Mouse (Mus musculus) intestine, embryonic 15.5 days (tissue): Measurements from ENCODE around the gene Cops2. TPM values are rescaled to one million over a fixed set of nuclear protein-coding genes. Genes with fewer than 3 reads are reported as not detected.

Experiments
- ATAC-seq: fragments of 200-750 bp; cut with Nextera tagmentation; 2 replicates; pipeline ENCODE4 v1.8.0; 2017; ENCODE audit warnings: moderate TSS enrichment, moderate library complexity
- H3K27ac ChIP-seq: fragments of 300-500 bp; sonication (generic); 2 replicates; pipeline ENCODE4 v1.5.1; 2015; ENCODE audit warnings: mild to moderate bottlenecking, inconsistent platforms
- H3K27me3 ChIP-seq: fragments of 300-500 bp; sonication (generic); replicated peaks from 2 replicates; pipeline ENCODE4 v1.6.1; 2015; ENCODE audit warnings: inconsistent platforms
- H3K36me3 ChIP-seq: fragments of 300-500 bp; sonication (generic); 2 replicates; pipeline ENCODE4 v1.6.1; 2015; ENCODE audit warnings: inconsistent platforms
- H3K4me1 ChIP-seq: fragments of 300-500 bp; sonication (generic); replicated peaks from 2 replicates; pipeline ENCODE4 v1.6.1; 2015; ENCODE audit warnings: inconsistent platforms
- H3K4me2 ChIP-seq: fragments of 300-500 bp; sonication (generic); replicated peaks from 2 replicates; pipeline ENCODE4 v1.6.1; 2015; ENCODE audit warnings: mild to moderate bottlenecking, inconsistent platforms
- H3K4me3 ChIP-seq: fragments of 300-500 bp; sonication (generic); replicated peaks from 2 replicates; pipeline ENCODE4 v1.5.1; 2015; ENCODE audit warnings: inconsistent platforms
- H3K9ac ChIP-seq: fragments of 300-500 bp; sonication (generic); 2 replicates; pipeline ENCODE4 v1.6.1; 2015; ENCODE audit warnings: inconsistent platforms
- H3K9me3 ChIP-seq: fragments of 300-500 bp; sonication (generic); 2 replicates; pipeline ENCODE4 v1.6.1; 2016; ENCODE audit warnings: inconsistent platforms
- WGBS: fragments of 180-500 bp; shearing (Covaris S2); methylation state at CpG from one replicate; pipeline ENCODE4 v1.1.7; 2015; 5-methylcytosine and 5-hydroxymethylcytosine counted together
- polyA plus RNA-seq: library from polyadenylated mRNA; unstranded; fragments of >200 nt; fragmentation: Nextera tagmentation; extraction: Ambion mirVana; gene quantifications from 2 replicates; pipeline ENCODE4 v1.2.1, GENCODE M21; 2015

Gene Cops2
- 59.5 and 69.9 TPM in 2 replicates for polyA plus RNA-seq

GRCm38 (mm10) chr2:125858521-125859280, at the start of gene Cops2, which contains the start of gene Galk2:
Gene Cops2, minus strand, starts transcription at chr2:125859139.
Gene Galk2, plus strand, starts transcription at chr2:125859109.
- peak; percentile 100 for ATAC-seq
- under 1% methylated on average over 50 of the region's 54 CpGs for WGBS

GRCm38 (mm10) chr2:125907580-125908255, 48.8 kb upstream of the Cops2 start:
- Histone ChIP-seq H3K4me1 (no peaks in the 10 kb centered on the region), H3K4me3 (no peak overlapping the region), H3K27ac (no peak overlapping the region), H3K36me3 (0 out of 2 replicates have a peak, but pooled peaks cover 3% of the 10 kb centered on the region), H3K9ac (no peak overlapping the region), H3K27me3 (no peaks in the 10 kb centered on the region), H3K9me3 (no peaks in the 10 kb centered on the region), H3K4me2 (no peak overlapping the region)
- no peak for ATAC-seq
- WGBS: 81% methylated on average over 4 of the region's 4 CpGs

More at GRCm38 (mm10) chr2:125858521-125859280, at the start of gene Cops2, which contains the start of gene Galk2:
- H3K4me3 ChIP-seq: peak within 1 kb of the TSS; percentile 96
- H3K4me1 ChIP-seq: no peaks in the 10 kb centered on the region
- peak within 1 kb of the TSS; percentile 62 for H3K4me2 ChIP-seq
- no peaks in the 10 kb centered on the region for H3K27me3 ChIP-seq
- H3K27ac ChIP-seq: peak within 1 kb of the TSS; percentile 76
- no peaks in the 10 kb centered on the region for H3K9me3 ChIP-seq
- peak within 1 kb of the TSS; percentile 99 for H3K9ac ChIP-seq
- H3K36me3 ChIP-seq: no peaks in the 10 kb centered on the region

GRCm38 (mm10) chr2:125906407-125907066, 47.6 kb upstream of the Cops2 start:
- no peak overlapping the region for H3K27ac ChIP-seq
- H3K9me3 ChIP-seq: no peaks in the 10 kb centered on the region
- 55% methylated on average over 4 of the region's 4 CpGs for WGBS
- no peak overlapping the region for H3K4me3 ChIP-seq
- ATAC-seq: no peak
- no peaks in the 10 kb centered on the region for H3K27me3 ChIP-seq
- no peaks in the 10 kb centered on the region for H3K4me1 ChIP-seq
- no peak overlapping the region for H3K9ac ChIP-seq
- H3K36me3 ChIP-seq: 0 out of 2 replicates have a peak, but pooled peaks cover 3% of the 10 kb centered on the region
- no peak overlapping the region for H3K4me2 ChIP-seq

- Histone ChIP-seq H3K27me3 (no peaks in the 10 kb centered on the region), H3K4me2 (no peak overlapping the region), H3K9me3 (no peaks in the 10 kb centered on the region), H3K4me1 (no peaks in the 10 kb centered on the region), H3K27ac (no peak overlapping the region), H3K36me3 (0 out of 2 replicates have a peak, but pooled peaks cover 4% of the 10 kb centered on the region), H3K4me3 (no peak overlapping the region), H3K9ac (no peak overlapping the region)
- no peak for ATAC-seq
- WGBS: 87% methylated on average over 3 of the region's 3 CpGs
Measured at GRCm38 (mm10) chr2:125901426-125901825, 42.5 kb upstream of the Cops2 start.

GRCm38 (mm10) chr2:125900797-125901410, 42.0 kb upstream of the Cops2 start:
- Histone ChIP-seq H3K4me3 (no peak overlapping the region), H3K27me3 (no peaks in the 10 kb centered on the region), H3K27ac (no peak overlapping the region), H3K9me3 (no peaks in the 10 kb centered on the region), H3K9ac (no peak overlapping the region), H3K36me3 (0 out of 2 replicates have a peak, but pooled peaks cover 4% of the 10 kb centered on the region), H3K4me2 (no peak overlapping the region), H3K4me1 (no peaks in the 10 kb centered on the region)
- 87% methylated on average over 6 of the region's 6 CpGs for WGBS
- ATAC-seq: peak; percentile 78; the same call in 1 of the 2 replicates

GRCm38 (mm10) chr2:125896355-125896754, 37.4 kb upstream of the Cops2 start:
- Histone ChIP-seq H3K4me3 (no peak overlapping the region), H3K27me3 (no peaks in the 10 kb centered on the region), H3K27ac (no peak overlapping the region), H3K9me3 (no peaks in the 10 kb centered on the region), H3K9ac (no peak overlapping the region), H3K4me1 (no peaks in the 10 kb centered on the region), H3K4me2 (no peak overlapping the region), H3K36me3 (0 out of 2 replicates have a peak, but pooled peaks cover 4% of the 10 kb centered on the region)
- WGBS: 95% methylated on average over 3 of the region's 3 CpGs
- no peak for ATAC-seq

GRCm38 (mm10) chr2:125895099-125895498, 36.2 kb upstream of the Cops2 start:
- no peak for ATAC-seq
- Histone ChIP-seq H3K4me2 (no peak overlapping the region), H3K4me3 (no peak overlapping the region), H3K27ac (no peak overlapping the region), H3K9me3 (no peaks in the 10 kb centered on the region), H3K9ac (no peak overlapping the region), H3K27me3 (no peaks in the 10 kb centered on the region), H3K36me3 (0 out of 2 replicates have a peak, but pooled peaks cover 4% of the 10 kb centered on the region), H3K4me1 (no peaks in the 10 kb centered on the region)
- 73% methylated on average over 4 of the region's 4 CpGs for WGBS

GRCm38 (mm10) chr2:125893096-125893495, 34.2 kb upstream of the Cops2 start:
- H3K9ac ChIP-seq: no peak overlapping the region
- WGBS: 49% methylated on average over 6 of the region's 6 CpGs
- no peak overlapping the region for H3K27ac ChIP-seq
- no peaks in the 10 kb centered on the region for H3K36me3 ChIP-seq
- no peaks in the 10 kb centered on the region for H3K9me3 ChIP-seq
- H3K4me1 ChIP-seq: no peaks in the 10 kb centered on the region
- no peak overlapping the region for H3K4me3 ChIP-seq
- H3K27me3 ChIP-seq: no peaks in the 10 kb centered on the region
- ATAC-seq: no peak
- H3K4me2 ChIP-seq: no peak overlapping the region

GRCm38 (mm10) chr2:125885891-125886576, 27.1 kb upstream of the Cops2 start:
- Histone ChIP-seq H3K36me3 (no peaks in the 10 kb centered on the region), H3K9me3 (no peaks in the 10 kb centered on the region), H3K4me2 (no peak overlapping the region), H3K4me1 (no peaks in the 10 kb centered on the region), H3K9ac (no peak overlapping the region), H3K27ac (no peak overlapping the region), H3K4me3 (no peak overlapping the region), H3K27me3 (no peaks in the 10 kb centered on the region)
- no peak for ATAC-seq
- WGBS: 79% methylated on average over 4 of the region's 4 CpGs

GRCm38 (mm10) chr2:125870159-125870558, 11.2 kb upstream of the Cops2 start:
- Histone ChIP-seq H3K4me1 (0 out of 2 replicates have a peak, but pooled peaks cover 3% of the 10 kb centered on the region), H3K27me3 (no peaks in the 10 kb centered on the region), H3K27ac (no peak overlapping the region), H3K36me3 (no peaks in the 10 kb centered on the region), H3K9me3 (no peaks in the 10 kb centered on the region), H3K4me2 (no peak overlapping the region), H3K4me3 (no peak overlapping the region), H3K9ac (no peak overlapping the region)
- WGBS: 79% methylated on average over 3 of the region's 3 CpGs
- no peak for ATAC-seq

- H3K9ac ChIP-seq: no peak overlapping the region
- no peak overlapping the region for H3K4me3 ChIP-seq
- 82% methylated on average over 3 of the region's 3 CpGs for WGBS
- H3K4me1 ChIP-seq: 0 out of 2 replicates have a peak, but pooled peaks cover 3% of the 10 kb centered on the region
- H3K4me2 ChIP-seq: no peak overlapping the region
- H3K36me3 ChIP-seq: no peaks in the 10 kb centered on the region
- no peaks in the 10 kb centered on the region for H3K27me3 ChIP-seq
- no peaks in the 10 kb centered on the region for H3K9me3 ChIP-seq
- no peak overlapping the region for H3K27ac ChIP-seq
- no peak for ATAC-seq
Measured at GRCm38 (mm10) chr2:125868301-125868700, 9.4 kb upstream of the Cops2 start.
